Mouse (Mus musculus) B cell, adult 2 months (primary cell): ENCODE results near the gene Tmbim6.

Experiments
- DNase-seq, 2 experiments: peaks; one replicate each; pipeline ENCODE4 v3.0.0; 2022

The Tmbim6 gene

GRCm38 (mm10) chr15:99392486-99393385 lies at the start of gene Tmbim6:
TSS of gene Tmbim6 (plus strand) at chr15:99392882.
- DNase-seq: peak; percentile 98 to 99

- DNase-seq: no peak
Observed at GRCm38 (mm10) chr15:99343414-99344147, 49.1 kb upstream of the Tmbim6 start.

GRCm38 (mm10) chr15:99344148-99344870 lies 48.4 kb upstream of the Tmbim6 start:
- no peak for DNase-seq

DNA sequence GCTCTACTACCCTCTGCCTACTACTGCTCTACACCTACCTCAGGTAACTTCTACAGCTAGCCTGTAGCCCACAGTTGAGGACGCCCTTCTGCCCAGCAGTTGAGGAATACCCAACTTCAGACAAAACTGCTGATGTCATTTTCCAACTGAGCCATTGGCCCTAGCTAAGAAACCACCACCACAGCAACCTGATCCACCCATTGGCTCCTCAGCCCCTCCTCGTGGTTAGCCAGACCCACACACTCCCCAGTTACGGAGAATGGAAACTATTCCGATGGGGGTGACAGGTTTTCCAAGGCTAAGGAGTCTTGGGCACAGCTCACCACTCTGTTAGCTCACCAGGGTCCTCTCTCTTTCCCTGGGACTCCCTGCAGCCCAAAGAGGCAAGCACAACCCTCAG lies 47.7 kb upstream of the Tmbim6 start:
- DNase-seq: no peak

- peak in 1 of 2 experiments; percentile 19 for DNase-seq
Observed at GRCm38 (mm10) chr15:99351610-99352009, 41.1 kb upstream of the Tmbim6 start.

GRCm38 (mm10) chr15:99352306-99352705 lies 40.4 kb upstream of the Tmbim6 start:
- no peak for DNase-seq

GRCm38 (mm10) chr15:99355660-99356059 lies 37.0 kb upstream of the Tmbim6 start:
- no peak for DNase-seq

GRCm38 (mm10) chr15:99356462-99356861 lies 36.2 kb upstream of the Tmbim6 start:
- no peak for DNase-seq

DNA sequence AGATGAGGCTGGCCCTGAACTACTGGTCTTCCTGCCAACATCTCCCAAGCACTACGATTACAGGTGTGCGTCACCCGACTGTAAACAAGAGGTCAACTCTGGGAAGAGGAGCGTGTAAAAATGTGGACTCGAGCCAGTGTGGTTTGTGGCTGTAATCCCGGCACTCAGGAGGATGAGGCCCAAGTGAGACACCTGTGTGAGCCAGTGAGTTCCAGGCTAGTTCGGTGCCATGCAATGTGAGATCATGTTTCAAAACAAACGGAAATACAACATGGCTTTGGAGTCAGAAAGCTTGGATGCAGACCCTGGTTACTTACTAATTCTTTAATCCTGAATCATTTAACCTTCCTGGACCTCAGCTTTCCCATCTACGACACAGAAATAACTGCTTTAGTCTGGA lies 33.7 kb upstream of the Tmbim6 start:
- no peak for DNase-seq

GRCm38 (mm10) chr15:99364022-99364530 lies 28.6 kb upstream of the Tmbim6 start:
- DNase-seq: peak in 1 of 2 experiments; percentile 13

GRCm38 (mm10) chr15:99364921-99365320 lies 27.8 kb upstream of the Tmbim6 start:
- peak; percentile 65 to 72 for DNase-seq

DNA sequence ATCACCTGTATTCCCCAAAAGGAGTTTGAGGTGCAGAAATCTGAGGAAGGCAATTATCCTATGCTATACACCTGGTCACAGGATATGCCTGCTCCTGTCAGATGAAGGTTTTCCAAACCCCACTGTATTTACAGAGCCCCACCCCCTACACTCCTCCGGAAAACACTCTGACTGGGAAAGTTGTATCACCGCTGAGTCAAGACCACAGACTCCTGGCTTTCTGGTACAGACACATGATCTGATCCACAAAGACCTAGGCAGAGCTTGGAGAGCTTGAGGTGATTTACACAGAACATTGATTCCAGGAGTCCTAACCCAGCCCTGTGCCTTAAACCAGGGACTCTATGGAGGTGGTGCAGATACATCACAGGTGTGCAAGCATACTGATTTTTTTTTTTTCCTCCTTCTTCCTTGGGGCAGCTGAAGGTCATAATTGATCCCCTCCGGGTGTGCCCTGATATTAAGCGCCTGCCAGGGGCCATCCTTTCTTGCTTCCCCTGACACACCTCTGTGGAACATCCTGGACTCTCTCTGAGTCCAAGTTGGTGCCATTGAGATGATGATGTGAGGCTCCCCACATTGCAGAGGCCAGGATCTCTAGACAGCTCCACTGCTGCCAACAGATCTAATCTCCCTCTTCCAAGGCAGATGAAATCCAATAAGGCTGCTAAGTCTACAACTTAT lies 24.0 kb upstream of the Tmbim6 start:
- DNase-seq: no peak

DNA sequence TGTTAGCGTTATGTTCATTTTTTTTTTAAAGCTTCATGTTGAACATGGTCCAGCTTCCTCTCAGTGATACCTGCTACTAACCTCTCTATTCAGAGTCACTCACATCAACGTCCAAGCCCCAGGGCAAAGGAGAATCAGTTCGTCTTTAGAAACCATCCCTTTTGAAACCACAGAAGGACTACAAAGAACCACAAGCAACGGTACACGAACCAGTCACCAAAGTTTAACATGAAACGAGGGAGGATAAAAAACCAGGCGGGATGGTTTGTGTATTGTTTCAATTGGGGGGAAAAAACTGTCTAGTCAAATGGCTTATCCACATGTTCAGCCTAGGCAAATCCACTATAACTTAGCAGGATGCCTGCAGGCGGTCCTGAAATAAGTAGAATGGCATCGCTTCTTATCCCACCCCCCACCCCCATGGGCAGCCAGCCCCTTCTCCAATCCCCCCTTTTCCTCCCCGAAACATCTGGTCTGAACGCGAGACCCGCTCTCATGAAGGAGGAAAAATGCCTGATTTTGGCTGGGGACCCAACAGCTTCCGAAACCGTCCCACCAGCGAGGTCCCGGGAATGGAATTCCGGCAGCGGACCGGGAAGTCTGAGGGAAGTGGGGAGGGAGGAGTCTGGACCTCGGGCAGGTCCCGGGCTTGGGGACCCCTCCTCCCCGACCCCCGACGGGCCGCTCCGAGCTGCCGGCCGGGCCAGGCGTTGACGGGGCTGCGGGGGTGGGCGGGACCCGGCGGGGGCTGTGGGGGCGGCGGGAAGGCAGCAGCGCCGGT lies 23.1 kb upstream of the Tmbim6 start:
- no peak for DNase-seq

GRCm38 (mm10) chr15:99370259-99370691 lies 22.4 kb upstream of the Tmbim6 start, which contains the start of gene Fmnl3:
TSS of gene Fmnl3 (minus strand) at chr15:99370482.
- peak; percentile 99 for DNase-seq

- DNase-seq: no peak
Observed at GRCm38 (mm10) chr15:99371526-99372340, 20.9 kb upstream of the Tmbim6 start.

DNA sequence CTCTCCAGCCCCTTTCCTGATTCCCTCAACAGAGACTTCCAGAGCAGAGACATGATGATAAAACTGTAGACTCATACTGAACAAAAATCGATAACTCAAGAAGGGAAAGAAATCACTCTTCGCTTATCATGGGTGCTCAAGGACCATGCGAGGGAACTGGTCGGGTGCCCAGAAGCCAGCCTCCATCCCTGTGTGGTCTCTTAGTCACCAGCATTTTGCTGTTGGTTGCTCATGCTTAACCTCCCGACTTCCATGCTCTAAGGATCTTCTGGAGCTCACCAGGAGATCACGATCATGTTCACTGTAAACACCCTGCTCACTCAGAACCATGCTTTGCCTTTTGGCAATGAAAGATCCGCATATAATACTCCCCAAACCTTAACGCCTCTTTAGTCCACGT lies 19.9 kb upstream of the Tmbim6 start:
- no peak for DNase-seq

GRCm38 (mm10) chr15:99375036-99375435 lies 17.6 kb upstream of the Tmbim6 start:
- no peak for DNase-seq

GRCm38 (mm10) chr15:99375581-99375980 lies 17.1 kb upstream of the Tmbim6 start:
- DNase-seq: no peak

DNA sequence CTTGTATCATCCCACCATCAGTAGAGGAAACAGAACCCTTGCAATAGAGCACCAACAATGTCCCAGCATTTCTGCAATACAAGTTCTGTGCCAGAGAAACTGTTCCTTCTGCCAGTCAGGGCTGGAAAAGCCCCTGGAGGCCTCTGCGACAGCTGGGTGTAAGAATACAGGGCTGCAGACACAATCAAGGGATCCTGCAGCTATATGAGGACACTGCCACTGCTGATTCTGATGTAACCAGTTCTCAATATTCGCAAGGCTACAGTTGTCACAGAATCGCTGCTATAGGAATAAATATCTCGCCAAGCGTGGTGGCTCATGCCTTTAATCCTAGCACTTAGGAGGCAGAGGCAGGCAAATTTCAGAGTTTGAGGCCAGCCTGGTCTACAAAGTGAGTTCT lies 16.4 kb upstream of the Tmbim6 start:
- DNase-seq: no peak

DNA sequence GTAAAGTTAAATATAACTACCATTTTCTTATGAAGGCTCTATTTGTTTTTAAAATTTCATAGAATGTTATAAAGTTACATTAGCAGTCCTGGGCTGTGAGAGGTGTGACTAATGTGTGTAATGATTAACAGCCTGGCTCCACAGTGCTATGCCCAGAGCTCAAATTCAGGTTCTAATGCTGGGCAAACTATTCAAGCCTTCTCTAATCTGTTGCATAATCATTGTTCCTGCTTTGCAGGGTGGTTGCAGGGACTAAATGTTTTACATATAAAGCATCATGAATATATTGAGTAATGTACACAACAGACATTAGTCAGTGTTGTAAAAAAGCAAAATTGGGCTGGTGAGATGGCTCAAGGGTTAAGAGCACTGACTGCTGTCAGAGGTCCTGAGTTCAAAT lies 9.8 kb upstream of the Tmbim6 start:
- no peak for DNase-seq

- DNase-seq: no peak
Observed at GRCm38 (mm10) chr15:99384071-99384470, 8.6 kb upstream of the Tmbim6 start.
